Mouse (Mus musculus) mouse embryonic stem cell (cell line): Measurements from ENCODE around the gene Dbf4.

ENCODE experiments used
- in situ Hi-C, 2 experiments: fragments of 300-500 bp; cut with MboI; formaldehyde crosslinking; loops; 1 replicate in 1 of 2; 3 replicates in 1 of 2; pipeline ENCODE4 v1.14.3; 2019 to 2020; ENCODE audit warnings: low sequenced_read_pairs in 2 of 2, low pct_unique_long_range_greater_than_20kb in 1 of 2, mixed read lengths in 1 of 2; ENCODE audit not compliant: unreplicated experiment in 1 of 2

Dbf4 gene

DNA sequence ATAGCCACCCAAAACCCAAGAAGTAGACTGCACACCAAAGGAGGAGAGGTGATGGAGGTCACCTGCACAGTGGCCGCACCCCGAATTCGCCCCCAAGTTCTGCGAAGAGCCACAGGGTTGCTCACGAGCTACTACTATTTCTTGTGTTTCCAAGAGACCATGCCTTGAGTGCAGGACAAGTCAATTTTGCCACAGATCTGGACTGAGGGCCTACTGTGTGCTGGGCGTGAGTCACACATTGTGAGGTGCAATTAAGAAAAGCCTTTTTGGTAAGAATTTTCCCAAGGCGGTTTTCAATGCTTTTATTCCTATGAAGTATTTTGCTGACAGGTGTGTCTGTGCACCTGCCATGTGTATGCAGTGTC, 54.2 kb downstream of the Dbf4 start:
- in situ Hi-C loops: no loop called here

- in situ Hi-C loops: no loop called here
Measured at GRCm38 (mm10) chr5:8367614-8368327, 54.7 kb downstream of the Dbf4 start, which contains the start of gene Adam22. TSS of gene Adam22 (minus strand) at chr5:8368160.

DNA sequence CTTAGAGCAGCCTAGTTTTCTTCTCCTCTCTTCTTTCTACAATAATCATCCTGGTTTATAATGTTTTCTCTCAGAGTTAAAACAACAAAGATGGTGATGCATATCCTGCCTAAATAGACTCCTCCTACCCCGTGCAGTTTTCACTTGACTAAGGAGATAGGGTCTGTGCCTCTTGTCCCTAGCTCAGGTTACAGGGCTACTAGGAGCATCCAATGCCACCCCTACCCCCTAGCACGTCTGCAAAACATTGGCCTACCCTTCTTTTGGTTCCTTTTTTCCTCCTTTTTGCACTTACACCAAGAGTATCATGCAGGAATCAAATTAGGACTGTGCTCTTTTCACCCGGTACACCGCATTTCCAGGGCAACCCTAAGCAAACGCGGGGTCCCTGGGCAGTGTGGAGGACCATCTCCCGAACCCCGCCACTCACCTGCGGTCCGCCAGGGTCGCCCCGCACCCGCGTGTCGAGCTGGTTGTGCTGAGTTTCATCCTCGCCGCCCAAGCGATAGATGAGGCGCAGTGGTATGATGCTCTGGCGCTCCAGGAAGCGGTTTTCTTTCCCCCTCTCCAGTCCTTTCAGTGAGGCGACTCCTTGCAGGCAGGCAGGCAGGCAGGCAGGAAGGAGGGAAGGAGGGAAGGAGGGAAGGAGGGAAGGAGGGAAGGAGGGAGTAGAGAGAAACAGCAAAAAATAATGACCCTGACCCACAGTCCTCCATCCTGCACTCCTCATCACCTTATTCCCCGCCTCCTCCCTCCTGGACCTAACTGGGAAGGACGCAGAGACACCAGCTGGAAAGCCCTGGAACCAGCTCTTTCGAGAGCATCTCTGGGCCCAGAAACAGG, 55.5 kb downstream of the Dbf4 start:
- in situ Hi-C loops: no loop called here

- in situ Hi-C loops: no loop called here
Measured at GRCm38 (mm10) chr5:8362361-8362760, 60.2 kb downstream of the Dbf4 start.

DNA sequence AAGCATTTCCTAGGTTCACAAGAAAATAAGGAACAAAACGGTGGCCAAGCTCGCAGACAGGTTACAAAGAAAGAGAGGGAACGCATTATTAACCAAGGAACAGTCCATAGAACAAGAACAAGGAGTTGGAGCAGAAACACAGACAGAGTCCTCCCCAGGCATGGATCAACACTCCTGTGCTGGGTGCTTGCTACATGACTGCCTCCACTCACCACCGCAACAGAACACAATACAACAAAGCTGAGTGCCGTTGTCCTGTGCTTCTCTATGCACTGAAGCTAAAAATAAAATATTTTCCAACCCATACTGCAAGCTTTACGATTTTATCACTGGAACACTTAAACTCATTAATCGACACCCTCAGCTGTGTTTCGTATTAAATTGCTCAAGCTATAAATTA, 64.8 kb downstream of the Dbf4 start:
- in situ Hi-C loops: no loop called here

- in situ Hi-C loops: no loop called here
Measured at GRCm38 (mm10) chr5:8356885-8357651, 65.4 kb downstream of the Dbf4 start.

- in situ Hi-C loops: no loop called here
Measured at GRCm38 (mm10) chr5:8356326-8356725, 66.2 kb downstream of the Dbf4 start.

DNA sequence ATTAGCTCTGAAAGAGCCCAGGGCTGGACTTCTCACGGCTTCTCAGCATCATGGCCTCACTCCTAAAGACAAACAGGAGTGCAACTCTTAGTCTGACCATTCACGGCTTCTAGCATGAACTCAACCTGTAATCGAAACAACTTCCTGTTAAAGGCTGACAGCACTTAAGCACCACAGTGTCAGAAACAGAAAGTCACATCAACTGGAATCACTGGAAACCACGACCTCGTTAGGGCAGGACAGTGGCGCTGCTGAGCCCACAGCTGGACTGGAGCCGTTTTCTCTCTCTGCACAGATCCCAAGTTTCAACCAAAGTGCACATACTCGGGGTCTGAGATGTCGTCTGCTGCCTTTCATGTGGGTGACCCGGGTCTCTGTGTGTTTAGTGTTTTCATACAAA, 73.0 kb downstream of the Dbf4 start:
- in situ Hi-C loops: no loop called here
